Mouse (Mus musculus) thymus, adult 2 months (tissue): Measurements from ENCODE around the gene Efnb3.

Experiments used
- CTCF ChIP-seq: fragments of 200-500 bp; IDR thresholded peaks from 2 replicates; pipeline ENCODE4 v1.5.1; 2012; ENCODE audit warnings: mild to moderate bottlenecking, control low read depth, low read length, moderate library complexity, borderline replicate concordance; ENCODE audit not compliant: control insufficient read depth, poor library complexity, insufficient read depth; ENCODE audit errors: extremely low read depth
- POLR2A ChIP-seq: fragments of 200-500 bp; IDR thresholded peaks from 2 replicates; pipeline ENCODE4 v1.6.1; 2012; ENCODE audit warnings: mild to moderate bottlenecking, low read length, control low read depth, moderate library complexity; ENCODE audit not compliant: control insufficient read depth, poor library complexity, insufficient read depth; ENCODE audit errors: extremely low read depth

GRCm38 (mm10) chr11:69532480-69533150 is 27.4 kb downstream of the Efnb3 start:
- TF ChIP-seq POLR2A (no peak), CTCF (no peak)
